Mouse (Mus musculus) ES-E14 (cell line): ENCODE results near the gene Krt28.

Source experiments
- CHD2 ChIP-seq: IDR thresholded peaks from 2 replicates; pipeline ENCODE4 v1.6.1; 2014; ENCODE audit warnings: mild to moderate bottlenecking, low read depth, low read length, inconsistent platforms
- HCFC1 ChIP-seq: IDR thresholded peaks from 2 replicates; pipeline ENCODE4 v1.6.1; 2012; ENCODE audit warnings: low read length, inconsistent platforms, borderline replicate concordance; ENCODE audit not compliant: insufficient read depth
- MAFK ChIP-seq: IDR thresholded peaks from 2 replicates; pipeline ENCODE4 v1.6.1; 2014; ENCODE audit warnings: mild to moderate bottlenecking, low read depth, low read length, inconsistent platforms; ENCODE audit not compliant: insufficient read depth
- ZC3H11A ChIP-seq: IDR thresholded peaks from 2 replicates; pipeline ENCODE4 v1.6.1; 2012; ENCODE audit warnings: low read depth, mild to moderate bottlenecking, inconsistent platforms, low read length, borderline replicate concordance
- ZNF384 ChIP-seq: IDR thresholded peaks from 2 replicates; pipeline ENCODE4 v1.6.1; 2012; ENCODE audit warnings: low read depth, low read length, inconsistent platforms

- TF ChIP-seq ZC3H11A (no peak), ZNF384 (no peak), HCFC1 (no peak), MAFK (no peak), CHD2 (no peak)
Observed at GRCm38 (mm10) chr11:99392492-99392891, 17.8 kb upstream of the Krt28 start.
